Mouse (Mus musculus) forebrain, embryonic 13.5 days (tissue): ENCODE data around the gene Msi2. TPM values are rescaled to one million over a fixed set of nuclear protein-coding genes. Genes with fewer than 3 reads are reported as not detected.

ENCODE experiments used
- ATAC-seq: fragments of 200-750 bp; cut with Nextera tagmentation; 2 replicates; pipeline ENCODE4 v1.8.0; 2017
- H3K27ac ChIP-seq: fragments of 300-500 bp; sonication (generic); 2 replicates; pipeline ENCODE4 v1.5.1; 2015; ENCODE audit warnings: inconsistent platforms, mild to moderate bottlenecking, moderate library complexity
- H3K27me3 ChIP-seq: fragments of 300-500 bp; sonication (generic); 2 replicates; pipeline ENCODE4 v1.6.1; 2015; ENCODE audit warnings: mild to moderate bottlenecking, inconsistent platforms
- H3K36me3 ChIP-seq: fragments of 300-500 bp; sonication (generic); 2 replicates; pipeline ENCODE4 v1.6.1; 2015; ENCODE audit warnings: mild to moderate bottlenecking, inconsistent platforms; ENCODE audit not compliant: poor library complexity, severe bottlenecking
- H3K4me1 ChIP-seq: fragments of 300-500 bp; sonication (generic); 2 replicates; pipeline ENCODE4 v1.6.1; 2015; ENCODE audit warnings: inconsistent platforms
- H3K4me2 ChIP-seq: fragments of 300-500 bp; sonication (generic); 2 replicates; pipeline ENCODE4 v1.6.1; 2015; ENCODE audit warnings: inconsistent platforms, mild to moderate bottlenecking, moderate library complexity
- H3K4me3 ChIP-seq: fragments of 300-500 bp; sonication (generic); 2 replicates; pipeline ENCODE4 v1.5.1; 2015; ENCODE audit warnings: mild to moderate bottlenecking, inconsistent platforms
- H3K9ac ChIP-seq: fragments of 300-500 bp; sonication (generic); 2 replicates; pipeline ENCODE4 v1.6.1; 2015; ENCODE audit warnings: mild to moderate bottlenecking, inconsistent platforms
- H3K9me3 ChIP-seq: fragments of 300-500 bp; sonication (generic); replicated peaks from 2 replicates; pipeline ENCODE4 v1.6.1; 2016; ENCODE audit warnings: inconsistent platforms
- WGBS: fragments of 180-500 bp; shearing (Covaris S2); methylation state at CpG from one replicate; pipeline ENCODE4 v1.1.7; 2015; 5-methylcytosine and 5-hydroxymethylcytosine counted together
- polyA plus RNA-seq: library from polyadenylated mRNA; unstranded; fragments of >200 nt; fragmentation: Nextera tagmentation; extraction: Ambion mirVana; gene quantifications from 2 replicates; pipeline ENCODE4 v1.2.1, GENCODE M21; 2015

Gene Msi2
- polyA plus RNA-seq, 1 experiment from 2014 or later = 31.5 TPM

- 49% methylated on average over 5 of the region's 5 CpGs for WGBS
- ATAC-seq = peak; percentile 7; the same call in 1 of the 2 replicates
Measured at GRCm38 (mm10) chr11:88506544-88507419, 211.5 kb downstream of the Msi2 start.

GRCm38 (mm10) chr11:88506109-88506508, 212.2 kb downstream of the Msi2 start:
- Histone ChIP-seq H3K9ac (no peak overlapping the region), H3K9me3 (no peaks in the 10 kb centered on the region), H3K4me1 (peaks cover 78% of the 10 kb centered on the region), H3K4me3 (no peak overlapping the region), H3K27ac (peak overlapping the region; percentile 67), H3K36me3 (no peaks in the 10 kb centered on the region), H3K4me2 (no peak overlapping the region; the same call in 1 of the 2 replicates), H3K27me3 (no peaks in the 10 kb centered on the region)
- peak; percentile 65; the same call in 1 of the 2 replicates for ATAC-seq
- 49% methylated on average over 13 of the region's 13 CpGs for WGBS

More at GRCm38 (mm10) chr11:88506544-88507419, 211.5 kb downstream of the Msi2 start:
- Histone ChIP-seq H3K4me1 (peaks cover 77% of the 10 kb centered on the region), H3K4me2 (no peak overlapping the region; the same call in 1 of the 2 replicates), H3K9me3 (no peaks in the 10 kb centered on the region), H3K36me3 (no peaks in the 10 kb centered on the region), H3K9ac (no peak overlapping the region), H3K4me3 (no peak overlapping the region), H3K27ac (peak overlapping the region; percentile 67), H3K27me3 (no peaks in the 10 kb centered on the region)

DNA sequence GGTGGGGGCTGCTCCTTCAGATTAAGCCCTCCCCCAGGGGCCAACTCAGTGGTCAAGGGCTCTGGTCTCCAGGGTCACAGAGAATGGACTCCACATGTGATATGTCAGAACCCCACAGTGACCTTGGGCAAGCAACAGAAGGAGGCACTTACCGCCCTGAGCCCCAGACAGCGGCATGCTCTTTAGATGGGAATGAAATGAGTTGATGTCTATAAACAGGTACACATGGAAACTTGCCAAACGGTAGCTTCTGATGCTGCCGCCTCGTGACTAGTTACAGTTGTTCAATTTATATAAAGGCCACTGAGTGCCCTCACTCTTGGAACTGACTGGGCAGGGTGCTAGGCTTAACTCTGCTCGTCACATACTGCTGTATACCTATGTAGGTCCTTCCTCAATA, 215.7 kb downstream of the Msi2 start:
- H3K4me3 ChIP-seq = no peak overlapping the region
- peaks cover 62% of the 10 kb centered on the region for H3K4me1 ChIP-seq
- H3K4me2 ChIP-seq = no peak overlapping the region
- H3K9ac ChIP-seq = no peak overlapping the region
- WGBS = 72% methylated on average over 6 of the region's 6 CpGs
- H3K9me3 ChIP-seq = no peaks in the 10 kb centered on the region
- H3K36me3 ChIP-seq = no peaks in the 10 kb centered on the region
- ATAC-seq = no peak
- H3K27ac ChIP-seq = 0 out of 2 replicates have a peak overlapping the region, but pooled peaks have one; percentile 3
- no peaks in the 10 kb centered on the region for H3K27me3 ChIP-seq

DNA sequence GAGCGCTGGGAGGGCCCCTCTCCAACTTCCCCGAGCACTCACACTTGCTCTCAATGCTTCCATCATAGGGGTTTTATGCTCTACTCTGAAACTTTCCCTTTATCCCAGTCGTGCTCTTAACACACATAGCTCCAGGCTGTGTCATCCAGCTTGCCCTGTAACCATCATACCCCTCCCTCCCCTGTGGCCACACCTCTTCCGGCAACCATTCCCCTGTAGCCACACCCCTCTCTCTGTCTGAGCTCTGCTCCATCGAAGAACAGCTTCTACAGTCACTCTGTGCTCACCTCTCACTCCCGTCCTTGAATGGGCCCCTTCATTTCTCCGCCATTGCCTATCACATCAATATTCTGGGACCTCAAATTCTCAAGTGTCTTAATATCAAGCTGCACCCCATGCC, 219.8 kb downstream of the Msi2 start:
- Histone ChIP-seq H3K4me2 (no peak overlapping the region), H3K9ac (no peak overlapping the region), H3K27ac (0 out of 2 replicates have a peak overlapping the region, but pooled peaks have one; percentile 8), H3K4me1 (peaks cover 45% of the 10 kb centered on the region), H3K27me3 (no peaks in the 10 kb centered on the region), H3K4me3 (no peak overlapping the region), H3K9me3 (no peaks in the 10 kb centered on the region), H3K36me3 (no peaks in the 10 kb centered on the region)
- WGBS = 51% methylated on average over 7 of the region's 7 CpGs
- no peak for ATAC-seq

DNA sequence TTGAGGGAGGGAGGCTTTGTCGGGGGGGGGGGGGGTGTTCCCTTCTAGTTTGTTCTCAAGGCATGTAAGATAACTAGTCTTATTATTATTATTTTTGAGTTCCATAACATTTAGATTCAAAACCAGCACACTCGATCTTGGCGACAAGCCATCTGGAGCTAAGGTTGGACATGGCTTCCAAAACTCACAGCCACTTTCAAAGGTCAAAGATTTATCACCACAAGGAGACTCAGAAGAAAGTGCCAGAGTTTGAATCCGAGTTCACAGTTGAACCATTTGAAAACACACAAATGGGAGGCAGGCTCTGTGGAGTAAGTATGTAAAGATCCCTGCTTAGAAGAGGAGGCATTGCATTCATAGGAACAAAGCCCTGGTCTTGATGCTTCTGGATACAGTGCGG, 221.9 kb downstream of the Msi2 start:
- no peaks in the 10 kb centered on the region for H3K27me3 ChIP-seq
- H3K27ac ChIP-seq = no peak overlapping the region
- WGBS = 86% methylated on average over 5 of the region's 5 CpGs
- no peak overlapping the region for H3K9ac ChIP-seq
- no peaks in the 10 kb centered on the region for H3K9me3 ChIP-seq
- no peaks in the 10 kb centered on the region for H3K36me3 ChIP-seq
- peaks cover 46% of the 10 kb centered on the region for H3K4me1 ChIP-seq
- ATAC-seq = no peak
- no peak overlapping the region for H3K4me3 ChIP-seq
- H3K4me2 ChIP-seq = no peak overlapping the region

DNA sequence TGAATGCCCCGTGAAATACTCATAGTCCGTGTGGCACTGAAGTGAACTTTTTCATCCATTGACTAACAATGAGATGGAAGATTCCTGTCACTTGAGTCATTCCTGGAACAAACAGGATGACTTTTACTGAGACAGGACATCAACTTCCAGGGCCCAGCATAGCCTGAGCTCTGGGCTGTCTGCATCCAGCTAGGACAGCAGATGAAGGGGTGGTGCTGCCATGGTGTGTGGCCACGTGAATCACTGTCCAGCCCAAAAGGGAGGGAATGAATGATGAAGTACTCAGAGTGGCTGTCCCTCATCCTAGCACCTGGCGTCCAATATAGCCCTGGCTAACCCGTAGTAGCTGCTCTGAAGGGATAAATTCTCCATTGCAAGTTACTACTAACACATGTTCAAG, 222.6 kb downstream of the Msi2 start:
- WGBS = 88% methylated on average over 5 of the region's 5 CpGs
- H3K27ac ChIP-seq = no peak overlapping the region
- no peak overlapping the region for H3K4me3 ChIP-seq

GRCm38 (mm10) chr11:88495018-88495417, 223.3 kb downstream of the Msi2 start:
- Histone ChIP-seq H3K9me3 (no peaks in the 10 kb centered on the region), H3K4me1 (peaks cover 46% of the 10 kb centered on the region), H3K4me3 (no peak overlapping the region), H3K27ac (no peak overlapping the region), H3K36me3 (no peaks in the 10 kb centered on the region), H3K9ac (no peak overlapping the region), H3K4me2 (no peak overlapping the region), H3K27me3 (no peaks in the 10 kb centered on the region)
- no peak for ATAC-seq
- WGBS = 82% methylated on average over 3 of the region's 3 CpGs

More for the DNA sequence above, 222.6 kb downstream of the Msi2 start:
- Histone ChIP-seq H3K4me1 (peaks cover 40% of the 10 kb centered on the region), H3K9me3 (no peaks in the 10 kb centered on the region), H3K4me2 (no peak overlapping the region), H3K36me3 (no peaks in the 10 kb centered on the region), H3K27me3 (no peaks in the 10 kb centered on the region), H3K9ac (no peak overlapping the region)
- ATAC-seq = no peak

- Histone ChIP-seq H3K36me3 (no peaks in the 10 kb centered on the region), H3K27ac (peak overlapping the region; percentile 25), H3K9ac (no peak overlapping the region), H3K4me1 (peaks cover 55% of the 10 kb centered on the region), H3K4me2 (no peak overlapping the region), H3K4me3 (no peak overlapping the region), H3K27me3 (no peaks in the 10 kb centered on the region), H3K9me3 (no peaks in the 10 kb centered on the region)
- no peak for ATAC-seq
- whole genome bisulfite sequencing = 92% methylated on average over 18 of the region's 18 CpGs
Measured at GRCm38 (mm10) chr11:88493795-88494559, 224.3 kb downstream of the Msi2 start.

DNA sequence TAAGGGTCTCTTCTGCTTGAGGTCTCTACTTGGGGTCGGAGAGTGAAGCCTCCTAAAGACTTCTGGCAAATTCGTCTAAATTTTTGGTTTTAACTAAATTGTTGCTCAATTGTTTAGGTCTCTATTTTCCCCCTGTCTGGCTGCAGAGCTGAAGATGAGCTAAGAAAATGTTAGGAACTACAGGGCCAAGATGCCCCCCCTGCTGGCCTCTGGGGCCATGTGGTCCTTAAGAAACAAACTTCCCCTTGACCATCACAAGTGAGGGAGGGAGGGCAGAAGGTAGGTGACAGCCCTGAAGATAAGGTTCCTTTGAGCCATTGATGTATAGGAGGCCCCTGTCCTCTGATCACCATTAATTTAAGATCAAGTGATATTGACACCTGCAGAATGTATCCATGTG, 225.7 kb downstream of the Msi2 start:
- H3K4me2 ChIP-seq = no peak overlapping the region
- no peaks in the 10 kb centered on the region for H3K9me3 ChIP-seq
- H3K9ac ChIP-seq = no peak overlapping the region
- no peak for ATAC-seq
- H3K27ac ChIP-seq = no peak overlapping the region
- 92% methylated on average over 2 of the region's 2 CpGs for WGBS
- H3K27me3 ChIP-seq = no peaks in the 10 kb centered on the region
- no peaks in the 10 kb centered on the region for H3K36me3 ChIP-seq
- peaks cover 54% of the 10 kb centered on the region for H3K4me1 ChIP-seq
- no peak overlapping the region for H3K4me3 ChIP-seq

DNA sequence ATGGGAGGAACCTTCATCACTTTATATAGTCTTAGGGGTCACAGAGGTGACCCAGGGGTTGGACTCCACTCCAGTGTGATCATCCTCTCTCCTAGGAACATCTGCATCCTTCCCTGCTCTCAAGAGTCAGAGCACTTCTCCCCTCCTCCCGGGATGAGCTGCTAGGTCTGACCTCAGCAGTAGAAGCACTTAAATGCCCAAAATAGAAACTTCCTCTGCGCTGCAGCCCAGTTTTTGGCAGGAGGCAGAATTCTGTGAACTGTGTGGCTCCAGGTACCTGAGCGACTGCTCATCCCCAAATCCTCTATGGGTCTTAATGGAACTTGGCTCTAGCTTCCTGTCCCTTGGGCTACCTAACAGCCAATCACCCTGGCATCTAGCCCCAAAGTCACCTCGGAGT, 228.3 kb downstream of the Msi2 start:
- WGBS = 95% methylated on average over 4 of the region's 4 CpGs
- 0 out of 2 replicates have a peak overlapping the region, but pooled peaks have one; percentile 32 for H3K9ac ChIP-seq
- peaks cover 66% of the 10 kb centered on the region for H3K4me1 ChIP-seq
- H3K9me3 ChIP-seq = no peaks in the 10 kb centered on the region
- no peaks in the 10 kb centered on the region for H3K27me3 ChIP-seq
- H3K4me3 ChIP-seq = no peak overlapping the region
- no peak overlapping the region for H3K4me2 ChIP-seq
- no peaks in the 10 kb centered on the region for H3K36me3 ChIP-seq
- no peak for ATAC-seq
- peak overlapping the region; percentile 85 for H3K27ac ChIP-seq

- no peak overlapping the region for H3K4me3 ChIP-seq
- H3K27me3 ChIP-seq = no peaks in the 10 kb centered on the region
- peaks cover 75% of the 10 kb centered on the region for H3K4me1 ChIP-seq
- peak; percentile 28 for ATAC-seq
- WGBS = 50% methylated on average over 17 of the region's 17 CpGs
- H3K4me2 ChIP-seq = no peak overlapping the region; the same call in 1 of the 2 replicates
- H3K9me3 ChIP-seq = no peaks in the 10 kb centered on the region
- 0 out of 2 replicates have a peak overlapping the region, but pooled peaks have one; percentile 14 for H3K9ac ChIP-seq
- peak overlapping the region; percentile 85 for H3K27ac ChIP-seq
- H3K36me3 ChIP-seq = no peaks in the 10 kb centered on the region
Measured at GRCm38 (mm10) chr11:88488941-88489724, 229.2 kb downstream of the Msi2 start.
